ENCODE assay signal across 16 mouse cellular contexts in genomic region chr1:184357474-184358225, GRCm38 (mm10).
A peak's percentile ranks its signal among the peaks of the same experiment; 100 is the strongest.
DNase-seq lines count a peak whose midpoint lies in the region; ATAC-seq and TF ChIP-seq lines count a peak whose summit lies in the region.
"Had no signal": no experiment of that assay in that cellular context is flagged by ENCODE, and none has a peak within 500 bp of the region (broad histone marks: within the 10 kb centered on the region; RNA-seq: fewer than 3 reads in every experiment).

No protein-coding gene starts in this region.

- H3K4me3 ChIP-seq in heart, embryonic 16.5 days (ENCODE audit: low read length): no peak overlapping the region
- H3K4me3 ChIP-seq in lung, embryonic 16.5 days (ENCODE audit: low read length): no peak overlapping the region
- H3K4me3 ChIP-seq in bone marrow macrophage, adult 2 months (ENCODE audit: insufficient read depth, low read length): no peak overlapping the region
- H3K4me3 ChIP-seq in macrophage (ENCODE audit: inconsistent target): no peak overlapping the region
- no peak overlapping the region for H3K4me3 ChIP-seq in midbrain, embryonic 15.5 days
- H3K4me3 ChIP-seq: hindbrain, embryonic 12.5 days; intestine, embryonic 15.5 days; limb, embryonic 12.5 days; megakaryocyte, embryonic 14.5 days had no signal

- no peaks in the 10 kb centered on the region for H3K27me3 ChIP-seq in heart, embryonic 16.5 days (ENCODE audit: control insufficient read depth, insufficient read depth, low read length)
- no peaks in the 10 kb centered on the region for H3K27me3 ChIP-seq in lung, embryonic 16.5 days (ENCODE audit: control insufficient read depth, insufficient read depth, low read depth, low read length)
- no peaks in the 10 kb centered on the region for H3K27me3 ChIP-seq in midbrain, embryonic 15.5 days (replicated peaks)
- H3K27me3 ChIP-seq: hindbrain, embryonic 12.5 days; intestine, embryonic 15.5 days; limb, embryonic 12.5 days; megakaryocyte, embryonic 14.5 days had no signal

- intact Hi-C loops in heart, postnatal 14 days (cut with DNase I): no loop called here

- H3K27ac ChIP-seq in heart, embryonic 16.5 days (ENCODE audit: low read length): peak overlapping the region; percentile 36; the same call in 1 of the 2 replicates
- peak overlapping the region; percentile 5; the same call in 1 of the 2 replicates for H3K27ac ChIP-seq in lung, embryonic 16.5 days (ENCODE audit: low read length)
- H3K27ac ChIP-seq in bone marrow macrophage, adult 2 months (ENCODE audit: insufficient read depth, low read depth, low read length): peak overlapping the region; percentile 60
- peak overlapping the region; percentile 51 for H3K27ac ChIP-seq in macrophage
- H3K27ac ChIP-seq in midbrain, embryonic 15.5 days: no peak overlapping the region
- H3K27ac ChIP-seq: hindbrain, embryonic 12.5 days; intestine, embryonic 15.5 days; limb, embryonic 12.5 days had no signal

- no peak overlapping the region for H3K4me2 ChIP-seq in heart, embryonic 16.5 days (ENCODE audit: low read depth, low read length)
- no peak overlapping the region for H3K4me2 ChIP-seq in lung, embryonic 16.5 days (ENCODE audit: low read depth, low read length)
- no peak overlapping the region for H3K4me2 ChIP-seq in midbrain, embryonic 15.5 days
- H3K4me2 ChIP-seq: hindbrain, embryonic 12.5 days; intestine, embryonic 15.5 days; limb, embryonic 12.5 days had no signal

- no peaks in the 10 kb centered on the region for H3K79me2 ChIP-seq in macrophage (ENCODE audit: inconsistent target)

- no peak overlapping the region for H3K9ac ChIP-seq in heart, embryonic 16.5 days (ENCODE audit: low read length)
- H3K9ac ChIP-seq in lung, embryonic 16.5 days (ENCODE audit: low read length): no peak overlapping the region
- no peak overlapping the region for H3K9ac ChIP-seq in midbrain, embryonic 15.5 days
- H3K9ac ChIP-seq: hindbrain, embryonic 12.5 days; intestine, embryonic 15.5 days; limb, embryonic 12.5 days had no signal

- H3K4me1 ChIP-seq in heart, embryonic 16.5 days (ENCODE audit: control insufficient read depth, insufficient read depth, low read length): peaks cover 10% of the 10 kb centered on the region
- H3K4me1 ChIP-seq in lung, embryonic 16.5 days (replicated peaks; ENCODE audit: control insufficient read depth, insufficient read depth, low read length): peaks cover 4% of the 10 kb centered on the region; the same call in 1 of the 2 replicates
- H3K4me1 ChIP-seq in bone marrow macrophage, adult 2 months (ENCODE audit: control insufficient read depth, insufficient read depth, low read length): peaks cover 31% of the 10 kb centered on the region
- no peaks in the 10 kb centered on the region for H3K4me1 ChIP-seq in midbrain, embryonic 15.5 days
- H3K4me1 ChIP-seq: intestine, embryonic 15.5 days had no signal

- 39% methylated on average over 4 of the region's 4 CpGs for WGBS in heart, embryonic 16.5 days
- 31% methylated on average over 4 of the region's 4 CpGs for WGBS in lung, embryonic 16.5 days
- 69% methylated on average over 4 of the region's 4 CpGs for WGBS in macrophage (ENCODE audit: missing documents)
- WGBS in midbrain, embryonic 15.5 days: 67% methylated on average over 4 of the region's 4 CpGs

- no peaks in the 10 kb centered on the region for H3K9me3 ChIP-seq in heart, embryonic 16.5 days (replicated peaks; ENCODE audit: control insufficient read depth, low read length)
- no peaks in the 10 kb centered on the region for H3K9me3 ChIP-seq in lung, embryonic 16.5 days (ENCODE audit: control insufficient read depth, low read length)
- H3K9me3 ChIP-seq in midbrain, embryonic 15.5 days: no peaks in the 10 kb centered on the region
- H3K9me3 ChIP-seq: hindbrain, embryonic 12.5 days; intestine, embryonic 15.5 days; limb, embryonic 12.5 days; megakaryocyte, embryonic 14.5 days had no signal

- no peaks in the 10 kb centered on the region for H3K36me3 ChIP-seq in heart, embryonic 16.5 days (ENCODE audit: control insufficient read depth, insufficient read depth)
- H3K36me3 ChIP-seq in lung, embryonic 16.5 days (ENCODE audit: control insufficient read depth, insufficient read depth, low read length): no peaks in the 10 kb centered on the region
- H3K36me3 ChIP-seq in macrophage (ENCODE audit: inconsistent target): no peaks in the 10 kb centered on the region
- no peaks in the 10 kb centered on the region for H3K36me3 ChIP-seq in midbrain, embryonic 15.5 days (replicated peaks)
- H3K36me3 ChIP-seq: hindbrain, embryonic 12.5 days; intestine, embryonic 15.5 days; limb, embryonic 12.5 days had no signal

- DNase-seq in heart, postnatal 14 days: no peak
- no peak for DNase-seq in lung, postnatal 25 days (ENCODE audit: low spot score)
- DNase-seq in layer of hippocampus, adult 18-20 months (ENCODE audit: low spot score in 2 of 2): no peak
- DNase-seq: cerebellum, adult 9-10 months; kidney, postnatal 36 days; layer of hippocampus, postnatal 36 days had no signal

- no peak for TF ChIP-seq POLR2A in bone marrow macrophage, adult 2 months (IDR thresholded peaks at IDR 0.05; ENCODE audit: borderline replicate concordance, low read depth, low read length)

- peak; percentile 67 for ATAC-seq in heart, embryonic 16.5 days (replicated peaks; ENCODE audit: extremely low read depth, insufficient read depth, low FRiP score)
- peak; percentile 71 for ATAC-seq in lung, embryonic 16.5 days (ENCODE audit: low read depth)
- ATAC-seq in midbrain, embryonic 15.5 days (replicated peaks): no peak
- ATAC-seq: intestine, embryonic 15.5 days; Patski had no signal

- no peak for TF ChIP-seq CTCF in bone marrow macrophage, adult 2 months (IDR thresholded peaks at IDR 0.05; ENCODE audit: low read depth, low read length)
